Comparison of ENCODE assay signal across 21 mouse cellular contexts in genomic region chr4:144980110-144980509, GRCm38 (mm10).
DNase-seq lines count a peak whose midpoint lies in the region; ATAC-seq and TF ChIP-seq lines count a peak whose summit lies in the region.
"Had no signal": no experiment of that assay in that cellular context is flagged by ENCODE, and none has a peak within 500 bp of the region (broad histone marks: within the 10 kb centered on the region; RNA-seq: fewer than 3 reads in every experiment).

No protein-coding gene starts in this region.

- H3K4me3 ChIP-seq in liver, postnatal 0 days (ENCODE audit: low read depth, low read length): no peak overlapping the region
- H3K4me3 ChIP-seq in liver, embryonic 12.5 days: no peak overlapping the region
- no peak overlapping the region for H3K4me3 ChIP-seq in bone marrow macrophage, adult 2 months (ENCODE audit: insufficient read depth, low read length)
- no peak overlapping the region for H3K4me3 ChIP-seq in limb, embryonic 10.5 days
- H3K4me3 ChIP-seq: intestine, embryonic 15.5 days; kidney, embryonic 15.5 days; limb, embryonic 15.5 days; midbrain, embryonic 12.5 days; neural tube, embryonic 12.5 days had no signal

- DNase-seq in liver, postnatal 0 days: no peak
- DNase-seq in limb, embryonic 10.5 days (ENCODE audit: low spot score): no peak
- DNase-seq in heart, adult 18-20 months: no peak
- DNase-seq in heart, postnatal 36 days: no peak
- DNase-seq in natural killer cell, adult 2 months (ENCODE audit: low spot score in 2 of 2): no peak
- DNase-seq: adrenal gland, postnatal 14 days; cerebellum, adult 11-12 months; cerebellum, postnatal 14 days; embryo, embryonic 11 days; heart, postnatal 10 days; kidney, postnatal 4 days; thymus, postnatal 4 days had no signal

- no peak for ATAC-seq in liver, postnatal 0 days
- ATAC-seq in liver, embryonic 12.5 days: no peak

- no peak for TF ChIP-seq EP300 in liver, postnatal 0 days (IDR thresholded peaks at IDR 0.05; ENCODE audit: low read depth)

- H3K4me1 ChIP-seq in liver, postnatal 0 days (ENCODE audit: insufficient read depth): peaks cover 46% of the 10 kb centered on the region
- peaks cover 35% of the 10 kb centered on the region for H3K4me1 ChIP-seq in liver, embryonic 12.5 days
- H3K4me1 ChIP-seq in bone marrow macrophage, adult 2 months (ENCODE audit: control insufficient read depth, insufficient read depth, low read length): peaks cover 89% of the 10 kb centered on the region
- H3K4me1 ChIP-seq in limb, embryonic 10.5 days: peaks cover 58% of the 10 kb centered on the region
- H3K4me1 ChIP-seq: midbrain, embryonic 12.5 days had no signal

- H3K36me3 ChIP-seq in liver, postnatal 0 days (replicated peaks; ENCODE audit: insufficient read depth, low read length): peaks cover 14% of the 10 kb centered on the region
- peaks cover 18% of the 10 kb centered on the region; the same call in 1 of the 2 replicates for H3K36me3 ChIP-seq in liver, embryonic 12.5 days
- H3K36me3 ChIP-seq in limb, embryonic 10.5 days: peaks cover 7% of the 10 kb centered on the region; the same call in 1 of the 2 replicates
- H3K36me3 ChIP-seq: intestine, embryonic 15.5 days; kidney, embryonic 15.5 days; midbrain, embryonic 12.5 days; neural tube, embryonic 12.5 days had no signal

- 0 out of 2 replicates have a peak overlapping the region, but pooled peaks have one; percentile 37 for H3K27ac ChIP-seq in liver, postnatal 0 days (ENCODE audit: low read depth)
- H3K27ac ChIP-seq in liver, embryonic 12.5 days: no peak overlapping the region
- peak overlapping the region; percentile 89 for H3K27ac ChIP-seq in bone marrow macrophage, adult 2 months (ENCODE audit: insufficient read depth, low read depth, low read length)
- peak overlapping the region; percentile 62; the same call in 1 of the 2 replicates for H3K27ac ChIP-seq in limb, embryonic 10.5 days
- H3K27ac ChIP-seq: hindbrain, embryonic 14.5 days; intestine, embryonic 15.5 days; kidney, embryonic 15.5 days; midbrain, embryonic 12.5 days; neural tube, embryonic 12.5 days had no signal

- H3K9me3 ChIP-seq in liver, postnatal 0 days (ENCODE audit: low read length): no peaks in the 10 kb centered on the region
- H3K9me3 ChIP-seq in liver, embryonic 12.5 days (replicated peaks): no peaks in the 10 kb centered on the region
- H3K9me3 ChIP-seq in limb, embryonic 10.5 days (replicated peaks): no peaks in the 10 kb centered on the region
- H3K9me3 ChIP-seq: G1E; intestine, embryonic 15.5 days; kidney, embryonic 15.5 days; limb, embryonic 15.5 days; midbrain, embryonic 12.5 days; neural tube, embryonic 12.5 days had no signal

- intact Hi-C loops in heart, postnatal 36 days (cut with DNase I): loop anchor here (5.0 kb wide), 1 partner anchor 42 kb away; no protein-coding TSS in a partner anchor

- no peaks in the 10 kb centered on the region for H3K27me3 ChIP-seq in liver, postnatal 0 days (ENCODE audit: insufficient read depth, low read length)
- H3K27me3 ChIP-seq in liver, embryonic 12.5 days (replicated peaks): no peaks in the 10 kb centered on the region
- no peaks in the 10 kb centered on the region for H3K27me3 ChIP-seq in limb, embryonic 10.5 days (ENCODE audit: low read depth, poor library complexity, severe bottlenecking)
- H3K27me3 ChIP-seq: intestine, embryonic 15.5 days; kidney, embryonic 15.5 days; limb, embryonic 15.5 days; midbrain, embryonic 12.5 days; neural tube, embryonic 12.5 days had no signal

- H3K9ac ChIP-seq in liver, postnatal 0 days (replicated peaks): no peak overlapping the region
- no peak overlapping the region for H3K9ac ChIP-seq in liver, embryonic 12.5 days
- H3K9ac ChIP-seq: hindbrain, embryonic 14.5 days; intestine, embryonic 15.5 days; kidney, embryonic 15.5 days; limb, embryonic 15.5 days; midbrain, embryonic 12.5 days; neural tube, embryonic 12.5 days had no signal

- TF ChIP-seq POLR2A in bone marrow macrophage, adult 2 months (IDR thresholded peaks at IDR 0.05; ENCODE audit: borderline replicate concordance, low read depth, low read length): no peak

- no peak for TF ChIP-seq CTCF in liver, postnatal 0 days (IDR thresholded peaks at IDR 0.05; ENCODE audit: low read depth)
- TF ChIP-seq CTCF in bone marrow macrophage, adult 2 months (IDR thresholded peaks at IDR 0.05; ENCODE audit: low read depth, low read length): no peak

- H3K4me2 ChIP-seq in liver, postnatal 0 days (ENCODE audit: low read depth, low read length): no peak overlapping the region
- H3K4me2 ChIP-seq in liver, embryonic 12.5 days: no peak overlapping the region
- H3K4me2 ChIP-seq: hindbrain, embryonic 14.5 days; intestine, embryonic 15.5 days; kidney, embryonic 15.5 days; limb, embryonic 15.5 days; midbrain, embryonic 12.5 days; neural tube, embryonic 12.5 days had no signal

- WGBS in liver, postnatal 0 days (ENCODE audit: insufficient replicate concordance): 66% methylated on average over 2 of the region's 2 CpGs
- WGBS in liver, embryonic 12.5 days (ENCODE audit: insufficient replicate concordance): 73% methylated on average over 2 of the region's 2 CpGs
- 58% methylated on average over 2 of the region's 2 CpGs for WGBS in limb, embryonic 10.5 days
